Comparison of ENCODE assay signal across 10 mouse cellular contexts in the genomic region with DNA sequence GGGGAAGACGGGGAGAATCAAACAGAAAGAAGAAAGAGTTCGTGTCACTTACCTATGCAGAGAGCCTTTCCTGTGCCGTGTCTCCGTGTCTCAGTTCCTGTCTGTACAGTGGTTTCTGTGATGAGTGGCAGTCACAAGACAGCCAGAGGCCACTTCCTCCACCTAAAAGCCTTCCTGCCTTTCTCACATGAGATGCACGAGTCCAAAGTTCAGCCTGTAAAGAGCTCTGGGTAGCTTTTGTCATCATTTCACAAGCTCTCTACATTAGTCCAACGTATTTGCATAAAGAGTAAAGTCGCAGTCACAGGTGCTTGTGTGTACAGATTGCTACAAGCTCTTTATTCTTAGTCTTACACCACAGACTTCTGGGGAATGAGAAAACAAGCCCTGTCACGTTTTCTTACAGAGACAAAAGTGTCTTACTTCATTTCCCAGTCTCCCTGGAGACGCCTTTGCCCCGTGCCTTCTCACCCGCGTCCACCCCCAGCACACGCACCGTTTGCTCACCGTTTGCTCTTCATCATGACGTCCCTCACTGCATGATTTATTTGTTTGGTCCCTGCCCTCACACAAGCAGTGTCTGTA. TPM values are rescaled to one million over a fixed set of nuclear protein-coding genes. Genes with fewer than 3 reads are reported as not detected.
A peak's percentile ranks its signal among the peaks of the same experiment; 100 is the strongest.
DNase-seq lines count a peak whose midpoint lies in the region; ATAC-seq and TF ChIP-seq lines count a peak whose summit lies in the region.
"Had no signal": no experiment of that assay in that cellular context is flagged by ENCODE, and none has a peak within 500 bp of the region (broad histone marks: within the 10 kb centered on the region; RNA-seq: fewer than 3 reads in every experiment).

Gene Hpgds, minus strand, starts transcription at position 288 of the 585 bp plus-strand sequence.

- no peak for TF ChIP-seq POLR2A in bone marrow macrophage, adult 2 months (IDR thresholded peaks at IDR 0.05; ENCODE audit: borderline replicate concordance, low read depth, low read length)

- peak within 1 kb of the TSS; percentile 89 for H3K27ac ChIP-seq in bone marrow macrophage, adult 2 months (ENCODE audit: insufficient read depth, low read depth, low read length)
- H3K27ac ChIP-seq in kidney, embryonic 15.5 days: no peak within 1 kb of the TSS
- no peak within 1 kb of the TSS for H3K27ac ChIP-seq in midbrain, embryonic 13.5 days
- H3K27ac ChIP-seq: heart, embryonic 15.5 days had no signal

- TF ChIP-seq CTCF in bone marrow macrophage, adult 2 months (IDR thresholded peaks at IDR 0.05; ENCODE audit: low read depth, low read length): no peak

- peak within 1 kb of the TSS; percentile 70 for H3K4me3 ChIP-seq in bone marrow macrophage, adult 2 months (ENCODE audit: insufficient read depth, low read length)
- H3K4me3 ChIP-seq in kidney, embryonic 15.5 days (replicated peaks): no peak within 1 kb of the TSS
- peak within 1 kb of the TSS; percentile 8; the same call in 1 of the 2 replicates for H3K4me3 ChIP-seq in midbrain, embryonic 13.5 days (replicated peaks)
- H3K4me3 ChIP-seq: heart, embryonic 15.5 days had no signal

- peak within 1 kb of the TSS; percentile 31 for H3K4me2 ChIP-seq in kidney, embryonic 15.5 days
- peak within 1 kb of the TSS; percentile 37 for H3K4me2 ChIP-seq in midbrain, embryonic 13.5 days (replicated peaks)
- H3K4me2 ChIP-seq: heart, embryonic 15.5 days had no signal

- peak; percentile 59 for ATAC-seq in frontal cortex, adult (ENCODE audit: low TSS enrichment)
- ATAC-seq in kidney, embryonic 15.5 days (replicated peaks; ENCODE audit: low FRiP score): peak; percentile 66
- ATAC-seq in midbrain, embryonic 13.5 days: peak; percentile 42; the same call in 1 of the 2 replicates

- no peak for DNase-seq in frontal cortex, postnatal 36 days (ENCODE audit: low spot score in 2 of 2)
- peak; percentile 13 to 41 for DNase-seq in thymus, adult 18-20 months
- DNase-seq in ovary, postnatal 10 days (ENCODE audit: low spot score): no peak
- no peak for DNase-seq in right cerebral cortex, postnatal 4 days

- H3K36me3 ChIP-seq in kidney, embryonic 15.5 days: no peaks in the 10 kb centered on the region
- H3K36me3 ChIP-seq in midbrain, embryonic 13.5 days: no peaks in the 10 kb centered on the region
- H3K36me3 ChIP-seq: G1E; heart, embryonic 15.5 days had no signal

- peaks cover 18% of the 10 kb centered on the region for H3K4me1 ChIP-seq in bone marrow macrophage, adult 2 months (ENCODE audit: control insufficient read depth, insufficient read depth, low read length)
- peaks cover 24% of the 10 kb centered on the region for H3K4me1 ChIP-seq in kidney, embryonic 15.5 days
- peaks cover 20% of the 10 kb centered on the region for H3K4me1 ChIP-seq in midbrain, embryonic 13.5 days (replicated peaks)
- H3K4me1 ChIP-seq: heart, embryonic 15.5 days had no signal

- 19% methylated on average over 16 of the region's 16 CpGs for WGBS in kidney, embryonic 15.5 days
- 25% methylated on average over 16 of the region's 16 CpGs for WGBS in midbrain, embryonic 13.5 days

- H3K9ac ChIP-seq in kidney, embryonic 15.5 days: no peak within 1 kb of the TSS
- H3K9ac ChIP-seq in midbrain, embryonic 13.5 days (replicated peaks): no peak within 1 kb of the TSS
- H3K9ac ChIP-seq: heart, embryonic 15.5 days had no signal

- no peaks in the 10 kb centered on the region for H3K9me3 ChIP-seq in kidney, embryonic 15.5 days (replicated peaks)
- H3K9me3 ChIP-seq in midbrain, embryonic 13.5 days: no peaks in the 10 kb centered on the region
- H3K9me3 ChIP-seq: G1E; heart, embryonic 15.5 days had no signal

- no peaks in the 10 kb centered on the region for H3K27me3 ChIP-seq in kidney, embryonic 15.5 days
- H3K27me3 ChIP-seq in midbrain, embryonic 13.5 days: no peaks in the 10 kb centered on the region
- H3K27me3 ChIP-seq: heart, embryonic 15.5 days had no signal

RNA-seq across cellular contexts. Expression of gene Hpgds, which starts in this region (rescaled TPM):
- 236 and 246 TPM in 2 replicates for polyA plus RNA-seq in bone marrow macrophage, adult 2 months (2012; ENCODE audit: insufficient read depth, insufficient read length, missing spikeins)
- polyA plus RNA-seq in kidney, embryonic 15.5 days (2015; fragmentation: Nextera tagmentation; extraction: Ambion mirVana): 3.6 and 4.0 TPM in 2 replicates
- polyA plus RNA-seq in midbrain, embryonic 13.5 days (2015; fragmentation: Nextera tagmentation; extraction: Ambion mirVana): 6.0 and 7.1 TPM in 2 replicates
- polyA plus RNA-seq: G1E had no signal

Comparison
In these comparisons a context has a peak if more than half of its experiments do, and no peak if none do; other contexts are left out.
1. RNA of gene Hpgds (polyA plus RNA-seq): 236 to 246 TPM in bone marrow macrophage, adult 2 months; 6.0 to 7.1 TPM in midbrain, embryonic 13.5 days and 3.6 to 4.0 TPM in kidney, embryonic 15.5 days; every median in the first group is over 10 times any median in the second.
2. DNase-seq: peak in thymus, adult 18-20 months (2 of 2); none in frontal cortex, postnatal 36 days (0 of 2), ovary, postnatal 10 days (single experiment) and right cerebral cortex, postnatal 4 days (single experiment).
3. Peak in every context shown above with its lines, with median percentiles within 50 percentile points of each other: ATAC-seq.